Mouse (Mus musculus): ENCODE measurements at regions not wholly inside any gene's neighbourhood (a gene's known extent, or its start where the extent isn't known, plus 50 kb on each side); places are given as distances from the start of the nearest gene placed in this dataset.

DNA sequence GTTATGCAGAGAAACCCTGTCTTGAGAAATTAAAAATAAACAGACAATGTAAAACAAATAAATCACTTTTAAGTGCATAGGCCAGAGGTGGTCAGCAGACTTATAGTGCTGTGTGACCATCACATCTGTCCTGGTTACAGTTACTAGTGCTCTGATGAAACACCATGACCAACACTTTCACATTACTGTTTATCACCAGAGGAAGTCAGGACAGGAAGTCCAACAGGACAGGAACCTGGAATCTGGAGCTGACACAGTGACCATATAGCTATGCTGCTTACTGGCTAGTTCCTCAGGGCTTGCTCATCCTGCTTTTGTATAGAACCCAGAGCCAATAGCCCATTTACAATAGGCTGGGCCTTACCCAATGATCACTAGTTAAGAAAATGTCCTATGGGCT lies 51.0 kb upstream of the Klf13 start:
- TF ChIP-seq TAL1 (IDR thresholded peaks at IDR 0.05; ENCODE audit: low read length) = no peak
- TF ChIP-seq GATA1 (IDR thresholded peaks at IDR 0.05; ENCODE audit: low read length) = no peak
- Histone ChIP-seq H3K27me3 (ENCODE audit: control insufficient read depth) (no peaks in the 10 kb centered on the region), H3K4me1 (ENCODE audit: control insufficient read depth) (peaks cover 91% of the 10 kb centered on the region), H3K36me3 (ENCODE audit: control insufficient read depth) (no peaks in the 10 kb centered on the region; the same call in 1 of the 2 replicates), H3K9me3 (ENCODE audit: control insufficient read depth, low read length) (no peaks in the 10 kb centered on the region), H3K4me3 (replicated peaks) (no peak overlapping the region)

Measured in erythroblast, embryonic 14.5 days (primary cell).